Mouse (Mus musculus): Measurements from ENCODE around the gene Lztfl1. TPM values are rescaled to one million over a fixed set of nuclear protein-coding genes. Genes with fewer than 3 reads are reported as not detected.
"Not testable (repeated sequence)": the region's sequence is repeated elsewhere in the genome, so short reads cannot be mapped to it uniquely, and the experiment has no call there.

Gene Lztfl1
- polyA plus RNA-seq, 1 experiment from 2014 or later, result 46.6 TPM

GRCm38 (mm10) chr9:123659986-123660676, 57.4 kb downstream of the Lztfl1 start:
- 89% methylated on average over 17 of the region's 18 CpGs for WGBS
- not testable (repeated sequence) for DNase-seq (ENCODE audit: low spot score); H3K9ac ChIP-seq (ENCODE audit: low read length)

GRCm38 (mm10) chr9:123658981-123659380, 58.5 kb downstream of the Lztfl1 start:
- Histone ChIP-seq H3K4me3 (ENCODE audit: low read depth, low read length) (no peak overlapping the region), H3K36me3 (ENCODE audit: control insufficient read depth, insufficient read depth, low read length) (no peaks in the 10 kb centered on the region), H3K9me3 (ENCODE audit: control insufficient read depth, low read length) (no peaks in the 10 kb centered on the region), H3K9ac (ENCODE audit: low read length) (no peak overlapping the region), H3K4me1 (ENCODE audit: control insufficient read depth, insufficient read depth, low read length) (no peaks in the 10 kb centered on the region), H3K27ac (ENCODE audit: low read depth, low read length) (no peak overlapping the region), H3K27me3 (ENCODE audit: control insufficient read depth, insufficient read depth, low read length) (no peaks in the 10 kb centered on the region), H3K4me2 (ENCODE audit: low read depth) (no peak overlapping the region)
- ATAC-seq (ENCODE audit: insufficient read depth, low FRiP score, low TSS enrichment) (no peak), DNase-seq (ENCODE audit: low spot score) (no peak)

More at GRCm38 (mm10) chr9:123659986-123660676, 57.4 kb downstream of the Lztfl1 start:
- not testable (repeated sequence) for H3K36me3 ChIP-seq (ENCODE audit: control insufficient read depth, insufficient read depth, low read length); H3K27ac ChIP-seq (ENCODE audit: low read depth, low read length); H3K9me3 ChIP-seq (ENCODE audit: control insufficient read depth, low read length); H3K27me3 ChIP-seq (ENCODE audit: control insufficient read depth, insufficient read depth, low read length); H3K4me2 ChIP-seq (ENCODE audit: low read depth); H3K4me3 ChIP-seq (ENCODE audit: low read depth, low read length); ATAC-seq (ENCODE audit: insufficient read depth, low FRiP score, low TSS enrichment); H3K4me1 ChIP-seq (ENCODE audit: control insufficient read depth, insufficient read depth, low read length)

- ATAC-seq (ENCODE audit: insufficient read depth, low FRiP score, low TSS enrichment), result no peak
- H3K4me2 ChIP-seq (ENCODE audit: low read depth), result no peak overlapping the region
- 83% methylated on average over 3 of the region's 3 CpGs for WGBS
Observed at GRCm38 (mm10) chr9:123657457-123657856, 60.0 kb downstream of the Lztfl1 start.

GRCm38 (mm10) chr9:123651369-123651768, 66.1 kb downstream of the Lztfl1 start:
- DNase-seq (ENCODE audit: low spot score), result no peak
- no peaks in the 10 kb centered on the region for H3K9me3 ChIP-seq (ENCODE audit: control insufficient read depth, low read length)
- no peak overlapping the region for H3K9ac ChIP-seq (ENCODE audit: low read length)
- ATAC-seq (ENCODE audit: insufficient read depth, low FRiP score, low TSS enrichment), result no peak
- no peaks in the 10 kb centered on the region for H3K27me3 ChIP-seq (ENCODE audit: control insufficient read depth, insufficient read depth, low read length)
- H3K27ac ChIP-seq (ENCODE audit: low read depth, low read length), result no peak overlapping the region
- no peaks in the 10 kb centered on the region for H3K36me3 ChIP-seq (ENCODE audit: control insufficient read depth, insufficient read depth, low read length)
- 52% methylated on average over 4 of the region's 4 CpGs for WGBS
- H3K4me1 ChIP-seq (ENCODE audit: control insufficient read depth, insufficient read depth, low read length), result no peaks in the 10 kb centered on the region
- no peak overlapping the region for H3K4me3 ChIP-seq (ENCODE audit: low read depth, low read length)
- H3K4me2 ChIP-seq (ENCODE audit: low read depth), result no peak overlapping the region

More at GRCm38 (mm10) chr9:123657457-123657856, 60.0 kb downstream of the Lztfl1 start:
- Histone ChIP-seq H3K27ac (ENCODE audit: low read depth, low read length) (no peak overlapping the region), H3K36me3 (ENCODE audit: control insufficient read depth, insufficient read depth, low read length) (no peaks in the 10 kb centered on the region), H3K9ac (ENCODE audit: low read length) (no peak overlapping the region), H3K4me3 (ENCODE audit: low read depth, low read length) (no peak overlapping the region), H3K27me3 (ENCODE audit: control insufficient read depth, insufficient read depth, low read length) (no peaks in the 10 kb centered on the region), H3K4me1 (ENCODE audit: control insufficient read depth, insufficient read depth, low read length) (no peaks in the 10 kb centered on the region), H3K9me3 (ENCODE audit: control insufficient read depth, low read length) (no peaks in the 10 kb centered on the region)
- DNase-seq (ENCODE audit: low spot score), result no peak

- no peak overlapping the region for H3K4me2 ChIP-seq (ENCODE audit: low read depth)
- H3K27me3 ChIP-seq (ENCODE audit: control insufficient read depth, insufficient read depth, low read length), result no peaks in the 10 kb centered on the region
- no peak overlapping the region for H3K4me3 ChIP-seq (ENCODE audit: low read depth, low read length)
- no peaks in the 10 kb centered on the region for H3K4me1 ChIP-seq (ENCODE audit: control insufficient read depth, insufficient read depth, low read length)
- no peaks in the 10 kb centered on the region for H3K9me3 ChIP-seq (ENCODE audit: control insufficient read depth, low read length)
- no peaks in the 10 kb centered on the region for H3K36me3 ChIP-seq (ENCODE audit: control insufficient read depth, insufficient read depth, low read length)
- H3K9ac ChIP-seq (ENCODE audit: low read length), result no peak overlapping the region
- 95% methylated on average over 2 of the region's 2 CpGs for WGBS
- ATAC-seq (ENCODE audit: insufficient read depth, low FRiP score, low TSS enrichment), result no peak
- no peak overlapping the region for H3K27ac ChIP-seq (ENCODE audit: low read depth, low read length)
- no peak for DNase-seq (ENCODE audit: low spot score)
Observed at GRCm38 (mm10) chr9:123649785-123650511, 67.5 kb downstream of the Lztfl1 start.

Other genes starting within 250 kb of the Lztfl1 start
- 48.1 and 52.4 TPM in 2 replicates for gene Limd1, start 239.0 kb downstream of the Lztfl1 start, polyA plus RNA-seq (2014; fragmentation: Nextera tagmentation; extraction: Ambion mirVana)
- gene Sacm1l, start 187.9 kb downstream of the Lztfl1 start, polyA plus RNA-seq (2014; fragmentation: Nextera tagmentation; extraction: Ambion mirVana), result 52.4 and 56.3 TPM in 2 replicates
- gene Slc6a20b, start 85.1 kb downstream of the Lztfl1 start, polyA plus RNA-seq (2014; fragmentation: Nextera tagmentation; extraction: Ambion mirVana), result 0.08 and 0.20 TPM in 2 replicates
- gene Ccr9, start 39.3 kb downstream of the Lztfl1 start, polyA plus RNA-seq (2014; fragmentation: Nextera tagmentation; extraction: Ambion mirVana), result 0.08 TPM in 1 of 2 replicates, not detected in the other
- 0.12 and 0.22 TPM in 2 replicates for gene Slc6a20a, start 38.8 kb downstream of the Lztfl1 start, polyA plus RNA-seq (2014; fragmentation: Nextera tagmentation; extraction: Ambion mirVana)
- 0.24 TPM in 1 of 2 replicates, not detected in the other for gene Cxcr6, start 88.8 kb upstream of the Lztfl1 start, polyA plus RNA-seq (2014; fragmentation: Nextera tagmentation; extraction: Ambion mirVana)
- 6.2 and 6.7 TPM in 2 replicates for gene Fyco1, start 134.2 kb upstream of the Lztfl1 start, polyA plus RNA-seq (2014; fragmentation: Nextera tagmentation; extraction: Ambion mirVana)
- not detected in 2 replicates for gene Xcr1, start 144.3 kb upstream of the Lztfl1 start, polyA plus RNA-seq (2014; fragmentation: Nextera tagmentation; extraction: Ambion mirVana)

Data from neural tube, embryonic 11.5 days (tissue).